Mouse (Mus musculus) kidney, embryonic 14.5 days (tissue): ENCODE results near the gene Gm38392. TPM values are rescaled to one million over a fixed set of nuclear protein-coding genes. Genes with fewer than 3 reads are reported as not detected.

Experiments
- ATAC-seq: fragments of 200-750 bp; cut with Nextera tagmentation; 2 replicates; pipeline ENCODE4 v1.8.0; 2017; ENCODE audit warnings: moderate number of reproducible peaks, mild to moderate bottlenecking, moderate TSS enrichment, moderate library complexity; ENCODE audit not compliant: low FRiP score, low TSS enrichment
- H3K27ac ChIP-seq: fragments of 300-500 bp; sonication (generic); 2 replicates; pipeline ENCODE4 v1.5.1; 2014; ENCODE audit warnings: low read depth, mild to moderate bottlenecking, low read length, moderate library complexity, mixed read lengths
- H3K27me3 ChIP-seq: fragments of 300-500 bp; sonication (generic); 2 replicates; pipeline ENCODE4 v1.6.1; 2014; ENCODE audit warnings: mild to moderate bottlenecking, low read length; ENCODE audit not compliant: control insufficient read depth, insufficient read depth
- H3K36me3 ChIP-seq: fragments of 300-500 bp; sonication (generic); 2 replicates; pipeline ENCODE4 v1.6.1; 2014; ENCODE audit warnings: low read length, mixed read lengths; ENCODE audit not compliant: control insufficient read depth, insufficient read depth
- H3K4me1 ChIP-seq: fragments of 300-500 bp; sonication (generic); 2 replicates; pipeline ENCODE4 v1.6.1; 2014; ENCODE audit warnings: low read length, mixed read lengths; ENCODE audit not compliant: control insufficient read depth, insufficient read depth
- H3K4me2 ChIP-seq: fragments of 300-500 bp; sonication (generic); replicated peaks from 2 replicates; pipeline ENCODE4 v1.6.1; 2014; ENCODE audit warnings: low read depth, mild to moderate bottlenecking, low read length
- H3K4me3 ChIP-seq: fragments of 300-500 bp; sonication (generic); 2 replicates; pipeline ENCODE4 v1.5.1; 2014; ENCODE audit warnings: mild to moderate bottlenecking, low read length
- H3K9ac ChIP-seq: fragments of 300-500 bp; sonication (generic); 2 replicates; pipeline ENCODE4 v1.6.1; 2014; ENCODE audit warnings: low read depth, mild to moderate bottlenecking, low read length, moderate library complexity
- H3K9me3 ChIP-seq: fragments of 300-500 bp; sonication (generic); 2 replicates; pipeline ENCODE4 v1.6.1; 2016; ENCODE audit warnings: low read length; ENCODE audit not compliant: control insufficient read depth
- WGBS: fragments of 180-500 bp; shearing (Covaris S2); extraction: QIAGEN DNeasy Blood & Tissue Kit; methylation state at CpG from one replicate; pipeline ENCODE4 v1.1.7; 2014; 5-methylcytosine and 5-hydroxymethylcytosine counted together
- polyA plus RNA-seq: library from polyadenylated mRNA; unstranded; fragments of >200 nt; fragmentation: Nextera tagmentation; extraction: Ambion mirVana; gene quantifications from 2 replicates; pipeline ENCODE4 v1.2.1, GENCODE M21; 2014

Gene Gm38392
- polyA plus RNA-seq, 1 experiment from 2014 or later: 0.79 TPM

DNA sequence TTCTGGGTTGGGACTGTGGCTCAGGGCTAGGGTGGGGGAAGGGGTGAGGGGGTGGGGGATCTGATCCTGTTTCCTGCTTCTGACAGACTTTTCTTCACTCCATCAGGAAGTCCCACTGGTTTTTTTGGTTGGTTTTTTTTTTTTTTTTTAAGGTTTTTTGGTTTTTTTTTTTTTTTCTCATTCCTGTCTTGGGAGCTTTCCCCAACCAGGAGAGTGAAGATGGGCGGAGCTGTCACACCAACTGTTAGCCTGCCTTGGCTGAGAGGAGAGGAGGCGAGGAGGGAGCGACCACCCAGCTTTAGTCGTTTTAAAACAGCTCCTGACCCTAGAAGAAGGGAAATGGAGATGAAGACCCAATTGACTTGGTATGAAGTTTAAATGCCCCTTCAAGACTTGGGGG is 59.8 kb downstream of the Gm38392 start:
- Histone ChIP-seq H3K27me3 (peaks cover 16% of the 10 kb centered on the region), H3K4me2 (no peak overlapping the region), H3K9me3 (no peaks in the 10 kb centered on the region), H3K4me3 (no peak overlapping the region), H3K4me1 (peaks cover 24% of the 10 kb centered on the region), H3K36me3 (no peaks in the 10 kb centered on the region), H3K27ac (no peak overlapping the region), H3K9ac (no peak overlapping the region)
- ATAC-seq: no peak
- WGBS: 35% methylated on average over 4 of the region's 4 CpGs

DNA sequence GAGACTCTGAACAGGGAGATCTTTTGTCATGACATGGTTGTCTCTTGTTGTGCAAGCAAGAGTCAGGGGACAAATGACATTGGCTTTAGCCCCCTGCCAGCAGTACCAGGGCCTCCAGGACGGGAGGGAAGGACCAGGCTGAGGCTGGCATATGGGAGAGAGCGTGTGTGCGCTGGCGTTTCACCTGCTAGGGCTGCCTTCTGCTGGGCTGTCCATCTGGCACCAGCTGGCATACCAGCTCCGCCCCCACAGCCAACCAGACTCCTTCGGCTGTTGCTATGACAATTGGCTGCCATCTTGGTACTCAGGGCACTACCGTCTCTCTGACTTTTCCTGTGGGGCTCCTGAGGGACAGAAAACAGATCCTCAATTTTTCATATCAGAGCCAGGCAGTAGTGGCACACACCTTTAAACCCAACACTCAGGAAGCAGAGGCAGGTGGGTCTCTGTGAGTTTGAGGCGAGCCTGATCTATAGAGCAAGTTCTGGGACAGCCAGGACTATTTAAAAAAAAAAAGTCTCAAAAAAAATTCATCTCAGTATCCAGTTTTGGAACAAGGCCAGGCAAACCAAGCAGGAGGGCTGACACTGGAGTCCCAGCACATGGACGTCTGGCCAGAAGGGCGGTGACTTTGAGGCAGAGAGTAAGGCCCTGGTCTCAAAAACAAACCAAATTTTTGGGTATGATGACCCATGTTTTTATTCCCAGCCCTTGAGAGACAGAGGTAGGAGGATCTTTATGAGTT is 60.7 kb downstream of the Gm38392 start:
- Histone ChIP-seq H3K4me1 (peaks cover 21% of the 10 kb centered on the region), H3K9ac (no peak overlapping the region), H3K4me3 (no peak overlapping the region), H3K9me3 (no peaks in the 10 kb centered on the region), H3K27me3 (peaks cover 23% of the 10 kb centered on the region), H3K36me3 (no peaks in the 10 kb centered on the region), H3K27ac (no peak overlapping the region), H3K4me2 (no peak overlapping the region)
- ATAC-seq: no peak
- 89% methylated on average over 10 of the region's 10 CpGs for WGBS

DNA sequence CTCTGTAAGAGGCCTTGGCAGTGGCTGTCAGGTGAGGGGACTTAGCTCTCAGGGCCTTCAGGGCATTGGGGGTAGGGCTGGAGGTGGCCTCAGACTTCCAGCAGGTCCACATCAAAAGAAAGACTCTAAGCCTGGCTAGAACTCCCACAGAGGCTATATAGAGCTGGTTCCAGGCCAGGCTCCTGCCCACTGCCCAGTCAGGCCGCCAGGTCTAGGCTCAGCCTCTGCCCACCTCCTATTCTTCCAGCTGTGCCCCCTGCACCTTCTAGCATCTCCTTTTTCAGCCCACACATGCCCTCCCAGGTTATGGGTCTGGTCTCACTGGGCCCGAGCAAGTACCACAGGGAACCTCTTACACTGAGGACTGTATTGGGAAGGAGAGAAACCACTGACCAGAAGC is 62.1 kb downstream of the Gm38392 start:
- peaks cover 8% of the 10 kb centered on the region; the same call in 1 of the 2 replicates for H3K4me1 ChIP-seq
- no peaks in the 10 kb centered on the region for H3K9me3 ChIP-seq
- H3K27ac ChIP-seq: no peak overlapping the region
- H3K9ac ChIP-seq: no peak overlapping the region
- 81% methylated on average over 2 of the region's 2 CpGs for whole genome bisulfite sequencing
- no peak overlapping the region for H3K4me2 ChIP-seq
- H3K4me3 ChIP-seq: no peak overlapping the region
- no peak for ATAC-seq
- H3K27me3 ChIP-seq: peaks cover 22% of the 10 kb centered on the region
- H3K36me3 ChIP-seq: no peaks in the 10 kb centered on the region

DNA sequence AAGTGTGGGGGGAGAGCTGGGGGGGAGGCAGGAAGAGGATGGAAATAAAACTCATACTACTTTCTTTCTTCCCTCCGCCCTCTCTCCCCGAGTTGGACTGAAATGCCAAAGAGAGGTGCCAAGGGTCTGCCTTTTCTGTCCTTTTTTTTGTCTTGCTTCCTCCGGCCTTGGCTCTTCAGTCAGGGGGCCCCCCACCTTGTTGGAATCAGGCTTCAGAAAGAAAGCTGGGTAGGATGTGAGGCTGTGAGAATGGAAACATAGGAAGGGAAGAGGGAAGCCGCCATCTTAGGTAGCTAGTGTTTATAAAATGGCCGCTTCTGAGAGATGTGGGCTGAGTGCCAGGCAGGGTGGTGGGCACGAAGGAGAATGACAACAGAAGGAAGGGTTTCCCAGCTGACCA is 64.6 kb downstream of the Gm38392 start:
- Histone ChIP-seq H3K4me3 (no peak overlapping the region), H3K27ac (no peak overlapping the region), H3K27me3 (peaks cover 45% of the 10 kb centered on the region), H3K9me3 (no peaks in the 10 kb centered on the region), H3K36me3 (no peaks in the 10 kb centered on the region), H3K4me2 (no peak overlapping the region), H3K9ac (no peak overlapping the region), H3K4me1 (no peaks in the 10 kb centered on the region)
- WGBS: 84% methylated on average over 6 of the region's 6 CpGs
- no peak for ATAC-seq

DNA sequence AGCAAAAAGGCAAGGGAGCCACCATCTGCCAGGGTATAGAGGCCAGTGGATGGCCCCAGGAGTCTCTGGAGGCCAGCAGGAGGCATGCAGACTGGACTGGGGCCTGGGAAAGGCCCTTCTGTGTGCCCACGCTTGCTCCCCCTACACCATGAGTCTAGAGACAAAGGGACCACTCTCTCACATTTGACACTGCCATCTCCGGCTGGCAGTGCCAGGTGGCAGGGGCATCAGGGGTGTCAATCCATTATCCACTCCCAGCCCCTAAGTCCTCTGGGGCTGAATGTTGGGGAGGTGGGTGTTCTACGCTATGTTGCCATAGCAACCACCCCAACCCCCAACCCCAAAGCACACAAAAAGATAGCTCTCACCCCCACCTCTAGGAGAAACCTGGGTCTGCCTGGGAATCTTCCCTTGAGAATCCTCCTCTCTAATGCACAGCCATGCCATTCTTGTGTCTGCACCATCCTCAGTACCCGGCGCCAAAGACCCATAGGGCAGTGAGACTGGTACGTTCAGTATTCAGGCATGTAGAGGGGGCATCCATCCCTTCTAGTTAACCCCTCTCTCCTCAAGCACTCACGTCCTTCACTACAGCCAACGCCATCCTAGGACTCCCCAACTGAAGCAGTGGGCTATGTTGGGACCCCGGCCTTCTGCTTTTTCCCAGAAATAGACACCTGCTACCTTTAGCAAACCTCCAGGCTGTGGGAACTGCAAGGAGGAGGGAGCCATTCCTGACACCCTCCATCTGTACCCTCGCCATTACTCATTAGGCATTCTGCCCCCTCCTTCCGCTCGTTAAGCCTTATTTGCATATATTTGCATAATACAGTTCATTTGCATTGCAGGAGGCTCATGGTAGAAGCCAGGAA is 65.3 kb downstream of the Gm38392 start:
- no peak overlapping the region for H3K9ac ChIP-seq
- H3K4me2 ChIP-seq: no peak overlapping the region
- no peaks in the 10 kb centered on the region for H3K36me3 ChIP-seq
- H3K27me3 ChIP-seq: peaks cover 52% of the 10 kb centered on the region
- no peak overlapping the region for H3K27ac ChIP-seq
- WGBS: 57% methylated on average over 12 of the region's 12 CpGs
- ATAC-seq: no peak
- no peaks in the 10 kb centered on the region for H3K4me1 ChIP-seq
- H3K9me3 ChIP-seq: no peaks in the 10 kb centered on the region
- no peak overlapping the region for H3K4me3 ChIP-seq

DNA sequence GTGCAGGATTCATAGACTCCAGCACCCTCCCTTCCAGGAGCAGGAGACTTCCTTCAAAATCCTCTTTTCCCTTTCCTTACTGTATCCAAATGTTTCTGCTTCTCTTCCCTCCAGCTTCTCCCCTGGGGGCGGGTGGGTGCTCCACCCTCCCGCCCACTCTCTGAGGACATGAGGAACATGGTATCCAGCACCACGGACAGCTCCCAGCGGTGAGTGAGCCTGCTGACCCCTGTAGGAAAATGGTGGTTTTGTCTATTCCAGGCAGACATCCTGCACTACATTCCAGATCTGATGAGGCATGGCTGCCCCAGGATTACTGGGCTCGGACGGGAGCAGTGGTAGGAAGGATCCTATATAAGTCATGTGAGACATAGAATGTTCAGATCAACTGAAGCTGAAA is 66.2 kb downstream of the Gm38392 start:
- H3K4me3 ChIP-seq: no peak overlapping the region
- ATAC-seq: no peak

DNA sequence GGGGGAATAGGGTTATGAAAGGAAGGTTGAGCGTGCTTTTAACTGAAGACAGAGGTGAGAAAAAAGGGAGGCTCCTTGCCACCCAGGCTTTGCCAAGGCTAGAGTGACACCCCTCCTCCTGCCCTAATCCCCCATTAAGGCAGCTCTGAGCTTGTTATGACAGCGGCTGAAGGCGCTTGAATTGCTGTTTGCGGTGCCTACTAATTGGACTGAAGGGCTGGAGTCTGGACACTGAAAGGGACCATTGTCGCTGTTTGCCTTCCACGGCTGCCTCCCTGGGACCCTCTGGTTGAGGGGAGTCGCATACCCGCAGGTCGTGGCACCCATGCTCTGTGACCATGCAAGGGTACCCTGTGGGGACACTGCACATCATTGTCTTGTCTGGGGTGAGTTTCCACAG is 67.1 kb downstream of the Gm38392 start:
- WGBS: 10% methylated on average over 9 of the region's 9 CpGs

More for the DNA sequence above, 66.2 kb downstream of the Gm38392 start:
- 0% methylated on average over 6 of the region's 6 CpGs for WGBS
- H3K27ac ChIP-seq: no peak overlapping the region
- H3K36me3 ChIP-seq: no peaks in the 10 kb centered on the region
- H3K4me2 ChIP-seq: no peak overlapping the region
- H3K27me3 ChIP-seq: peaks cover 60% of the 10 kb centered on the region
- no peaks in the 10 kb centered on the region for H3K9me3 ChIP-seq
- no peaks in the 10 kb centered on the region for H3K4me1 ChIP-seq
- H3K9ac ChIP-seq: no peak overlapping the region

DNA sequence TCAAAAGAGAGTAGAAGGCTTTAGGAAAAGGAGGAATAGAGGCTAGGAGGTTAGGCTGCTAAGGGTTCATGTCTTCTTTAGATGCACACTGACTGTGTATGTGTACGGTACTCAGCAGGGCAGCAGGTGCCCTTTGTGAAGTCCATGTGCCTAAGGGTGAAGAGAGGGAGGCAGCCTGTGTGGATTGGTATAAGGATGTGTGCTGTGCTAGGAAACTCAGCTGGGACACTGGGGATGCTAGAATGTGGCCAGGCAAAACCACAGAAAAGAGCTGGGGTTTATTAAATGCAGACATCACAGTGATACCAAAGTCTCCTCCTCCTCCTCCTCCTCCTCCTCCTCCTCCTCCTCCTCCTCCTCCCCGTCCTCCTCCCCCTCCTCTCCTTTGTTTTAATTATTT is 69.3 kb downstream of the Gm38392 start:
- H3K4me1 ChIP-seq: no peaks in the 10 kb centered on the region
- no peak overlapping the region for H3K4me3 ChIP-seq
- 45% methylated on average over 1 of the region's 2 CpGs for WGBS
- H3K9ac ChIP-seq: no peak overlapping the region
- peaks cover 89% of the 10 kb centered on the region for H3K27me3 ChIP-seq
- no peak for ATAC-seq
- no peaks in the 10 kb centered on the region for H3K36me3 ChIP-seq
- no peak overlapping the region for H3K27ac ChIP-seq
- no peak overlapping the region for H3K4me2 ChIP-seq
- H3K9me3 ChIP-seq: no peaks in the 10 kb centered on the region

More for the DNA sequence above, 67.1 kb downstream of the Gm38392 start:
- no peaks in the 10 kb centered on the region for H3K4me1 ChIP-seq
- no peaks in the 10 kb centered on the region for H3K9me3 ChIP-seq
- H3K27ac ChIP-seq: no peak overlapping the region
- H3K9ac ChIP-seq: no peak overlapping the region
- H3K36me3 ChIP-seq: no peaks in the 10 kb centered on the region
- peaks cover 69% of the 10 kb centered on the region for H3K27me3 ChIP-seq
- no peak for ATAC-seq
- no peak overlapping the region for H3K4me2 ChIP-seq
- H3K4me3 ChIP-seq: no peak overlapping the region
